Mouse (Mus musculus) kidney, adult 9 months (tissue): Measurements from ENCODE around the gene Kpna3.
"Not testable (repeated sequence)": the region's sequence is repeated elsewhere in the genome, so short reads cannot be mapped to it uniquely, and the experiment has no call there.

Experiments
- DNase-seq: peaks from one replicate; pipeline ENCODE4 v3.0.0; 2022

Gene Kpna3

DNA sequence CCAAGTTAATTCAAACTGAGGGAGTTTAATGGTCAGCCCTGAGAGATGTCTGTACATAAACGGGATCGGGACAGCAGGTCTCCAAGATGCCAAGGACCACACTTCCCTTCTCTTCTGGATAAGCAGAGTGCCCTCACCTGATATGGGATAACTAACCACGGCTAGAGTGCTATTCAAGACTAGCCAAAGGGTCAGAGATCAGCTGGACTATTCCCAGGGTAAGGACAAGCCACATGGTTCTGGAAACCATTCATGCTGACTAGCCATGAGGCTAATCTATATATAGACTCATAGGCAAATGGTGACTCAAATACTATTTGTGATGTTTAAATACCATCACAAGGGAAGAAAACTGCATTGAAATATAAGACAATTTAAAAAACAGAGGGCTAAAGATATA lies 49.1 kb downstream of the Kpna3 start:
- peak; percentile 7 for DNase-seq

DNA sequence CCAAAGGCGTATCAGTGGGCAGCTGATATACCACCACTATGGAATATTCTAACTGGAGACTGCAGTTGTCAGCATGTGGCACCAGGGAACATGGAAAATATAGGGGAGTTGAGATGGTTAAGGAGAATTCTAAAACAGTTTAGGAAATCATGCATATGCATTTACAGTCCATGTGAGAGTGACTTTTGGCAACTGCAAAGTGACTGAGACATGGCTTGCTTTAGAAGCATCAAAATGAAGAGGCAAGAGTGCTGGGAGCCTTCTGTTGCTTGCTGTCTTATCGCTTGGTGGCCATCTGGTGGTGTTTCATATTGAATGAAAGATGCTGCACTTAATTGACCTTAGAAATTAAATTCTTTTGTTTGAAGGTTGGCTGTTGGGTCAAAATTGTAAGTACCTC lies 72.4 kb downstream of the Kpna3 start:
- no peak for DNase-seq

DNA sequence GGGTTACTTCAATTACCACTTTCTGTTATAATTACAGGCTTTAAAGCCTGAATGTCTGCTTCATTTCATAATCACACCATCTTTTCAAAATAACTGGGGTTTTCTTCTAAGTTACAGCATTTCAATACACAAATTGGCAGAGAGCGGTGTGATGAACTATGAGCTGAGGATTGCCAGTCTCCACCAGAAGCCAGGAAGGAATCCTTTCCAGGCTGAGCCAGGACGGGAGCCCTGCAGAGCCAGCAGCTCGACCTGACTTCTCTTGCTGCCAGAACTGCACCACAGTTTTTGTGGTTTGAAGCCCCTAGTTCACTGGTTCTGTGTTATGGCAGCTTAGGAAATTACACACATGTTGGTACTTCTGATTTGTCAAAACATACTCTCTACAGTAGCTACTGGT lies 75.0 kb downstream of the Kpna3 start:
- no peak for DNase-seq

DNA sequence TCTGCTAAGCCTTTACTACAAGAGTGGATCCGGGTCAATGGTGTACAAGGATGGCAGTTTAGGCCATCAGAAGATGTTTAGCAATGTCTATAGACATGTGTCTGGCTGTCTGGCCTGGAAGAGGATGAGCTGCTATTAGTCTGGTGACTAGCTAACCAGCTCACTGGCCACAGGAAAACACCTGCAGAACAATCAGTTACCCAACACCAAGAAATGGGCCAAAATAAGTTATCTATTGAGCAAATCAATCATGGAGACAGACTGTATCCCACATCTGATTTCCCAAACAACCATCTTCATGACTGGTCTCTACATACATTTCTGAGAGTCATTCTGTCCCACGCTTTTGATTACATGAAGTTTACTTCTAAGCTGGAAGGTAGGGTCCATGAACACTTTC lies 75.9 kb downstream of the Kpna3 start:
- peak; percentile 32 for DNase-seq

DNA sequence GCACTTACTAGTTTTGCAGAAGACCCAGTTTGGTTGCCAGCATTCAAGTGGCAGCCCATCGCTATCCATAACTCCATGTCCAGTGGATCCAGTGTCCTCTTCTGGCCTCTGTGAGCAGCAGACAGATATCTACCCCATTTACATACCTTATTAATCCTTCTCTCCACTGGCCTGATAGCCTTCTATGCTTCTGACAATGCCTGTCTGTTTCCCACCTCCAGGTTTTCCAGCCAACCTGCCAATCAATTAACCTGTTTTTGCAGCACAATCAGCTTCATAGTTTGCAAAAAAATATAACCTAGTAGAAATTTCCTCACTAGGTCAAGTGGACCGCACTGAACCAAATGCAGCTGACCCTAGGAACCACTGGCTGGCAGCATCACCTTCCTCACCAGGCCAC lies 77.4 kb downstream of the Kpna3 start:
- no peak for DNase-seq

DNA sequence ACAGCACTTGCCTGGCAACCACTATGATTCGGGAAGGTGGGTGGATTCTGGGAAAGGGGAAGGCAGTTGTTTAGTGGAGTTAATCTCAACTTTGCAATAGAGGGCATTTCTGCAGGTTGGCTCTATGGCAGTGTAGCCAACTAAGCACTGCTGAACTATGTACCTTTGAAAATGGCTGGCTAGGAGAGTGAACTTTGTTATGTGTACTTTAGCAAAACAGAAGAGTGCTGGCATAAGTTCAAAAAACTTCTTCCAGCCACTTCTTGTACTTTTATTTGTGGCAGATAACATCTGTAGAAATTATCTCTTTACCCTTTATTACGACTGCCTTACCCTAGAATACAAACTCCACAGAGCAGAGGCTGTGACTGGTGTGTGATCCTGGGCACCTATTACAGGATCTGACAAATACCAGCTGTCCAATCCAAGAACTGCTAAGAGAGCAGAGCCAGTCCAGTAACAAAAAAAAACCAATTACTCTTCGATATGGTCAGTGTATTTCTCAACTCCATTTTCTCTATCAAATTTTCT lies 78.6 kb downstream of the Kpna3 start:
- peak; percentile 59 for DNase-seq

DNA sequence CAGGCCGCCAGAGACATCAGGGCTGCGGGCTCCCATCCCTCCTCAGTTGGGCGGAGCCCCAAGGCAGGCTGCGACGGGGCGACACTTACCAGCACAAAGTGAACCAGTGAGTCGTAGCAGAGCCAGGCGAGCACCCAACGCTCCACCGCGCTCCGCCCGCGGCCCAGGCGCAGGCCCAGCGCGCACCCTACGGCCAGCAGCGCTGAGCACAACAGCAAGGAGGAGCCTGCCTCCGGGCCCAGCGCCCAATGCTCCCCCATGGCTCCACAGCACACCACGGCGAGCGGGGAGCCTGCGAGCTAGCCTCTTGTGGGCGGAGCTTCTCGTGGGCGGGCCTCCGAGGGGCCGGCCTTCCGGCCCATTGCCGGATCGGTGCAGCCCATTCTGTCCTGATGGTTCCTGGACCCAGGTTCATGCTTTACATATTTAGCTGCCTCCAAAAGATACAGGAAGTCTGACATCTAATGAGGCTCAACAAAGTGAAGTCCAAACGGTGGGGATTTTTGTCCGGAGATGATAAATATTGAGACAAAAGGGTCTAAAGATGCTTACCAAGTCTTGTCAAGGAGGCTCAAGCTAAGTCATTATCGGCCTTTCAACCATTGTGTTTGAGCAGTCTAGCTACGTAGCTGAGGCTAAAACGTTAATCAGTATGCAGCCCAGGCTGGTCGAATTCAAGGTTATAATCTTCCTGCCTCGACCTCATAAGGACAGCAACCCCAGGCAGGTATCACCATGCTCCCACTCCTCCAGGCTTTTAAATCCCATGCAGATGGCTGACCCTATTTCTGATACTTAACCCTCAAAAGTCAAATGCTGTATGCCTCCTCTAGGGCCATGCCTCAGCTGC lies 79.3 kb downstream of the Kpna3 start, which contains the start of gene Ebpl:
TSS of gene Ebpl (minus strand) at position 309 of the 850 bp plus-strand sequence.
- peak; percentile 94 for DNase-seq

DNA sequence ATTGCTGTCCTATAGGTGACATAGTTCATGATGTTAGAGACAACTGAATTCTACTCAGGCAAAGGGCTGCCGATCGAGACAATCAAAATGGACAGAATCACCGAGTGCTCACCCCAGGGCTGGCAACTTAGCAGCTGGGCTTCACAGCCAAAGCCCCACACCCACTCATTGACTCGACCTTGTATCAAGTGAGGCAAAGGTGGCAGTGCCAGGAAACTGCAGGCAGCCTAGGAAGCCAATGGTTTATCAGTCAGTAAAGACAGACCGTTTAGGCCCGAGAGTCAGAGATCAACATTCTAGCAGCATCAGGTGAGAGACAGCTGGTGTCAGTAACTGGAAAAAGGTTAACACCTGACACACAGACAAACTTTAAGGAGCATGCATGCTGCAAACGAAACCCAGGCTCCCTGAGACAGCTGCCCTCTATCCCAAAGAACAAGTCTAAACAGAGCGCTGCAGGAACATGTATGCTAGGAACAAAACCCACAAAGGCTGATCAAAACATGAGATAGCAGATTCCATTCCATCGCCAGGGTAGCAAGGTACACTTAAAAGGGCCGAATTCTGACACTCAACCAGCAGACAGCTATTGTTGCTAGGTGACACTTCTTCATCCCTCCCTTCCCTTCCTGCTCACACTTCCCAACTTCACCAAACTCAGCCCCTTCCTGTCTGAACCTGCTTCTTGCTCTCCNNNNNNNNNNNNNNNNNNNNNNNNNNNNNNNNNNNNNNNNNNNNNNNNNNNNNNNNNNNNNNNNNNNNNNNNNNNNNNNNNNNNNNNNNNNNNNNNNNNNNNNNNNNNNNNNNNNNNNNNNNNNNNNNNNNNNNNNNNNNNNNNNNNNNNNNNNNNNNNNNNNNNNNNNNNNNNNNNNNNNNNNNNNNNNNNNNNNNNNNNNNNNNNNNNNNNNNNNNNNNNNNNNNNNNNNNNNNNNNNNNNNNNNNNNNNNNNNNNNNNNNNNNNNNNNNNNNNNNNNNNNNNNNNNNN lies 85.1 kb downstream of the Kpna3 start:
- DNase-seq: no peak

DNA sequence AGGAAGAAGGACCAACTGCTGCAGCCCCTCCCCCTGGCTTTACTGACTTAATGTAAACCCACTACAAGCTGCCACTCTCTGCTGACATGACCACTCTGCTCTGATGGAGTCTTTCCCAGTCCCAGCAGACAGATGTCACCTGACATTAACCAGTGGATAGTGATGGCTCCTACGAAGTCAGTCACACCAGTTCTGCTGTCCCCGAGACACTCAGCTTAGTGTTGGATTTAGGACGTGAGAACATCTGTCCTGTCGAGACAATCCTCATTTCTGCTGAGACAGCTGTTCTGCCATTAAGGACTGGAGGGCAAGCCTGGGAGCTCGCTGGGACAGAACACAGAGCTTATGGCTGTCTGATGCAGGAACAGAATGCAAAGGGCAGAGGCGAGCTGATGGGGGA lies 88.9 kb downstream of the Kpna3 start:
- no peak for DNase-seq

DNA sequence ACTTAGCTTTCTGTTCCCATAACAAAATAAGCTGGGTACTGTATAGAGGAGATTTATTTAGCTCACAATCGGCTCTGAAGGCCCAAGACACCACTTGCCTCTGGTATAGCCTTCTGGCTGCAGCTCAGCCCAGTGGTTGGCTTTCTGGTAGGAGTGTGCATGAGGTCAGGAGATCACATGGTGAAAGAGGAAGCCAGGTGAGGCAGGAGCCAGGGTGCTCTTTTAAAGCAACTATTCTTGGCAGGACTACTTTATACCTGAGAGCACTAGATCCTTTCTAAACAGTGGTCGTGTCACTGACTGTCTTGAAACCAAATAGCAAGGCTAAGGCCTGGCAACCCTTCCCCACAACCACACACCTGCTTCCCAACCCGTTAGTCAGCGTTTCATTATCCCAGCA lies 89.8 kb downstream of the Kpna3 start:
- no peak for DNase-seq

DNA sequence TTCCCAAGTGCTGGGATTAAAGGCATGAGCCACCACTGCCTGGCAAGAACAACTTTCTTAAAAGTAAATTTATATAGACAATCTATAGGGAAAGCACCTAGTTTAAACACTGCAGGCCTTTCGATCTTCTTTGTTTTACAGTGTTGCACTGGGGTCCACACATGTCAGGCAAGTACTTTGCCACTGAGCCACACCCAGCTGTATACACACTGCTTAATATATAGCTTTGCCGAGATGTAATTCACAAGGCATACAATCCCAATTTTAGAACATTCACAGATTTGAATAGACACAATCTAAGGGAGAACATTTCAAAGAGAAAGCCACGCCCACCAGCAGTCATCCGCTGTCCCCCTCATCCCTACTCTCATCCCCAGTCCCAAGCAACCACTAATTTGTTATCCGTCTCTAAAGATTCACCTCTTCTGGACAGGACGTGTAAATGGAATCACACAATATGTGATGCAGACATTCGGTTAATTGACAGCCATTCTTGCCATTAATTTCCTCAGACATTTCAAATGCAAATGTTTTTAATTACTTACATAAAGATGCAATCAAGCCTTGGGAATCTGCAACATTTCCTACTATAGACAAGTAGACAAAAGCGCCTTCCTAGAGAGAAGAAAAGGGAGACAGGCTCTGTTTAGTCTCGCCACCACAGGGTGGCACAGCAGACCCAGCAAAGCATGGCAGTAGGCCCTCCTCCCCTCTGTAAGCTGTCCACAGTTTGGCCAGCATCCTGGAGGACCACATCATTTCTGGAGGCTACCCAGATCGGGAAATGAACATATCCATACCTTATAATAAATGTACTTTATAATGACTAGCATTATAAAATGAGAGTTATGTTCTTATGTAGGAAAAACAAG lies 92.6 kb downstream of the Kpna3 start:
- DNase-seq: no peak

DNA sequence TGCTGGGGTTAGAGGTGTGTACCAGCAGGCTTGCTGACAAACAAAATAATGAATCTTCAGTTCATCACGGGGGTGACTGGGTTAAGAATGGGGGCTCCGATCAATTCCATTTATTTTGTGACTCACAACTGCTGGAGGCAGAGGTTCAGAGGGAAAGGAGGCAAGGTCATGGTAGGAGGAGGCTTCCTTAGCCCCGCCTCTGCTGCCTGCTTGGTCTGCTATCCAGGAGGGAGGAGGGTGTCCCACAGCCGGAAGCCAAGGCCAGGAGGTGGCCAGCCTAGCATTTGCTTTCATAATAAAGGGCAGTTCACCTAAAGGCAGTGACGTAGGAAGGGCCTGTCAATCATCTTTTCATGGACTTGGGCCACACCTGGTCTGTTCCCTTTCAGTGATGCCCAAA lies 95.1 kb downstream of the Kpna3 start:
- no peak for DNase-seq

DNA sequence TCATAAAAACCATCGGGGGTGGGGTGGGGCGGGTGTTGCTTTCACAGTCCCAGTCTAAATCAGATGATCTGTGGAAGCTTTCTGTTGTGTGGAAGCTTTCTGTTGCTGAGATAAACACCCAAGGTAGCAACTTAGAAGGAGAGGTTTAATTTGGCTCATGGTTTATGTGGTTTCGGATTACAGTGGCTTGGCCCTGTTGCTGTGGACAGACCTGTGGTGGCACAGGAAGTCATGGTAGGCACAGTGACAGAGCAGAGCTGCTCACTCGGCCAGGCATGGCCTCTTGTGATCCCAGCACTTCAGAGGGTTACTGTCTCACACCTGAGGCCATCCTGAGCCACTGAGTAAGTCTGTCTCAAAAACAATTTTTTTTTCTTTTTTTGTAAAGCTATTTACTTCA lies 100.3 kb downstream of the Kpna3 start:
- no peak for DNase-seq

DNA sequence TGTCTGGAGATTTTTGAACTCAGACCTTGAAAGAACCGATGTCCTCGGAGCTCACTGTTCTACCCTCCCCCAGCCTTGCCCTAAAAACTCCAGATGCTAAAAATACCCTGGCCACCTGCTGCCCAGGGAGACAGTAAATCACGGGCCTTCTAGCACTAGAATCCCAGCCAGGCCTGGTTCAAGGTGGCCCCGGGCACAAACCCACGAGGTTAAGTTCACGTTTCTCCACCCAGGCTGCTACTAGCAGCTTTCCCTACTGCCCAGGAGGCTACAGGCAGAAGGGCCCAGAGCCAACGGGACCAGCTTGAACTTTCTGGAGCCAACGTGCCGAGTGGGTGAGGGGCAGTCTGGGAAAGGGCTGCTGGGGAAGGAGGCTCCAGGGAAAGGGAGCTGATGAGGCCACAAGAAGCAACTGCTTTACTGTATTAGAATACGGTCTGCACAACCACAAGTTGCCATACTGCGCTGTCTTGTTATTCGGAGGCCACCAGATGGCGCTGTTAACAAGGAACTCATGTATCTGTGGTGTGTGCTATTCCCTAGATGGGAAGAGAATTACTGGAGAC lies 108.6 kb downstream of the Kpna3 start:
- peak; percentile 72 for DNase-seq

DNA sequence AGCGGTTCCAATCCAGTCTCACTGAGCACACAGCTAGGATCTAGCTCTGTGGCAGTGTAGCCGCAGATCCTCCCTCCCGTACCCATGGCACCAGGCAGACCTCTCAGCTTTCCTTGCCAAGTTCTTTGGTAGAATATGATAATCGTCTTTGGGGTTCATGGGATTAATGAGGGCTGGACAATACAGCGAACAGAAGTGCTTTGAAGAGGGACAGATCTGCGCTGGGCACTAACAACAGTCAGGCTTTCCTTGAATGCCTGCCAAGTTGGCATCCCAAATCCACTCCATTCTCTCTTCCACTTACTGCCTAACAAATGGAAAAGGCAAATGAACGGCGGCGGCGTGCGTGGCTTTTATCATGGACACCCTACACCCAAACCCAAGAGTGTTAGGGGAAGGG lies 109.1 kb downstream of the Kpna3 start:
- no peak for DNase-seq

DNA sequence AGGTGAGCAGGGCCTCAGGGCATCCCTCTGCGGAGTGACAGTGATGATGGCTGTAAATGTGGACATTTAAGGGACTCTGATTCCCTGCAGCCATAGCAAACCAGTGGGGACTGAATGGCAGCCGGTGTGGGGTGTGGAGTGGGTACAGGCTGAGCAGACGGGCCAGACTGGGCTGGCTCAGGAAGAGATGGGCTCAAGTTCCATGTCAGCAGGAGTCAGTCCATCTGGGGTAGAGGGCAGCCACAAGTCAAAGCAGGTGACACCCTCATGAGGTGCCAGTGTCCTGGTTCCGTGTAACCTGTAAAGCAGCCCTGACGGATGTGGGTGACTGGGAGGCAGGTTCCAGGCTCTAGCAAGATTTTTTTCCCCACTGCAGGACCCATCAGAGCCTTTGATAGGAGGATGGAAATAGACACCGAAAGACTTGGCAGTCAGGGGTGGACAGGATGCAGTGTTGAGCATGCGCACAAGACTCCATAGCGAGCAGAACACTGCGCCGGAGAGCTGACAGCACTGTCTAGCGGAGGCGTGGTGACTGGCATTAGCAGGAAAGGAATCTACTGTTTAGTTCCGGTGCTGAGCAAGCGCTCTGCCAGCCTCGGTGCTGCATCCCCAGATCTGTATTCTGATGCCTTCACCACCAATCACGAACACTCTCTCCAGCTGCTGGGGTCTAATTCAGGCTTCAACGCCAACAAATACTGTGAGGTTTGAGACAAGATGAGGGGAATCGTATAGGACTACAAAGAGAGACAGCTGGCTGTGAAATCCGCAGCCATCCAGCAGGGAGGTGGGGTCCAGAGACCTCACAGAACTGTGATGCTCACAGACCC lies 111.8 kb downstream of the Kpna3 start:
- peak; percentile 47 for DNase-seq

DNA sequence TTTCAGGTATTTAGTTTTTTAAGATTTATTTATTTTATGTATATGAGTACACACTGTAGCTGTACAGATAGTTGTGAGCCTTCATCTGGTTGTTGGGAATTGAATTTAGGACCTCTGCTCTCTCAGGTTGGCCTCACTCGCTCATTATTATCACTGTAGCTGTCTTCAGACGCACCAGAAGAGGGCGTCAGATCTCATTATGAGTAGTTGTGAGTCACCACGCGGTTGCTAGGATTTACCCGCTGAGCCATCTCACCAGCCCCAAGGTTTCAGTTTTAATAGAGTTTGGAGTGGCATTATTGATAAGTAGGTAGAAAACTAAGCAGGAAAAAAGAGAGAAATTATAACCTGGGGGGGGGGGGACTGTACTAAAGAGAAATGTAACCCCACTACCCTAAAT lies 112.7 kb downstream of the Kpna3 start:
- DNase-seq: not testable (repeated sequence)

DNA sequence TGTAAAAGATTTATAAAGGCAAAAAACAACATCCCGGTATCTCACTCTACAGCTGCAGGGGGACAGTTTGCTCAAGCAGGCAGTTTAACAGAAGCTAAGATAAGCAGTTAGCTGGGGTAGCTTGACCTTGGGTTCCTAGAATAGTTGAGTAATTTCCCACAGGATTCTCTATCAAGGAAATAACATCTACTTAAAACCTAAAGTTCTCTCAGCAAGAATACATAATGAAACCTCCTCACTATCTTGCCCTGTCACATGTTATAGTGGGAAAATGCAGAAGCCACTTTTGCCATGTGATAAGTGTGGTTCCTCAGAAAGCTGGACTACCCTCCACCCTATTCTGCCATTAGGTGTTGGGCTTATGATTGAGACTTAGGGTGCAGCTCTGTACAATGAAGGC lies 116.9 kb downstream of the Kpna3 start:
- no peak for DNase-seq

DNA sequence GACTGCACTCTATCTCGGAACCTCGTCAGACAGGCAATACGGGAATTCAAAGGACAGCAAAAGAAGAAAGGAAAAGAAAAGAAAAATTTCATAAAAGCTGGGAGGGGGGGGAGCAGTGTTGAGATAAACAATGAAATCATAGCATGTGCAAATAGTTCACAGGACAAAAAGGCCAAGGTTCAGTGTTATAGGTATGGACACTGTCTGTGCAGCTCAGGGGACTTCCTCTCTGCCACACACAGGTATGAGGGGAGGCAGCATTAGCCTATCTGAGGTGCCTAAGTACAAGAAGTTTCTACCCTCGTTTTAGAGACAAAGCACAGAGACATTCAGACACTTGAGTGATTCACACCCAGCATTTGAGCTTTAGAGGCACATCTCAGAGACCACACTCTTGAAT lies 118.5 kb downstream of the Kpna3 start:
- no peak for DNase-seq

DNA sequence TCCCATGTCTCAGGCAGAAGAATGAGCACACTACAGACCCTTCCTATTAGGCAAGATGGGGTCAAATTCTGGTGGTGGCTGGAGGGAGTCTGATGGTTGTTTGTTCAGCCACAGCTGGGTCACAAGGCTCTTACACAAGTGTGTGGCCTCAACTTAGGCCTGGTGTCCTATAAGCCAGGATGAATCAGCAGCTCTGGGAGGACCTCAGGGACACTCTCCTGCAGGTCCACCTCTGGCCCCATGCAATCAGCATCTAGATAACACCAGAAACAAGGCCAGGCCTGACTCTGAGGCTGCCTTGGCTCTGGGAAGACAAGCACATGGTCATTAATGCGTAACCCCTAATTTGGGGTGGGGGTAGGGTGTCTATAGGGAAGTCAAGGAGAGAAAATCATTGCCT lies 118.9 kb downstream of the Kpna3 start:
- DNase-seq: no peak

DNA sequence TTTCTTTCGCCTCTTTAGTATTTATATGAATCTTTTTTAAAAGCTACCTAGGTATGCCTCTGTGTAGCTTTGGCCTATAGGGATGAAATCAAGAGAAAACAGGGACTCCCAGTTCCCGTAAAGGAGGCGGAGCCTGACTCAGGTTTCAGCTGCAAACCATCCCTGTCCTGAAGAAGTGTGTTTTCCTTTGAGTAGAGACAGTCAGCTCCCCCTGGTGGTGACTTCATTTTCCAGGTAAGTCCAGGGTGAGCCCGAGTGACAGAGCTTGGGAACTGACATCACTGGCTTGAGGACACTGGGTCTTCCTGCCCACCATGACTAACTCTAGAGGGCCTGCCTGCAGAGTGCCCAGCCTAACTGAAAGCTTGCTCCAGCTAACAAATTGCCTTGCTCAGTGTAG lies 122.8 kb downstream of the Kpna3 start:
- peak; percentile 71 for DNase-seq
